Mouse (Mus musculus) cortical plate, adult 2 months (tissue): Measurements from ENCODE around the gene Chst8.

ENCODE experiments used
- CTCF ChIP-seq: fragments of 200-500 bp; IDR thresholded peaks from 2 replicates; pipeline ENCODE4 v1.5.1; 2011; ENCODE audit warnings: mild to moderate bottlenecking, control low read depth, low read length; ENCODE audit not compliant: insufficient read depth; ENCODE audit errors: extremely low read depth
- POLR2A ChIP-seq: fragments of 200-500 bp; IDR thresholded peaks from 2 replicates; pipeline ENCODE4 v1.6.1; 2011; ENCODE audit warnings: mild to moderate bottlenecking, low read length, control low read depth; ENCODE audit not compliant: insufficient read depth; ENCODE audit errors: extremely low read depth

DNA sequence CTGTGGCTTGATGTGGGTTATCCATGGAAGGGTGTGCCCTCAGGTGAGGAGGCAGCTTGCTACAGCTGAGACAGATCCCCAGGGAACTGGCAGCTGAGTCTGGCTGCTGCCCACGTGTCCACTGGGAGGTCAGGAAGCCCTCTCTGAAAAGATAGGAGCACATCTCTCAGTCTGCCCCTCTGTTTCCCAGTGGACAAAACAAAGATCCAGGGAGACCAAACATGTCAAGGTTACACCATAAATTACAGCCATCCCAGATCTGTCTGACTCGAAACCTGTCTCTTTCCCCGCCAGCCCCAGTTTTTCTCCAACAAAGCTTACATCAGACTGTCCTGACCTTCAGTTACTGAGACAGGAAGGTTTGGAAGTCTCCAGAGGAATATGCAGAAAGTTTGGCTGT lies 53.8 kb downstream of the Chst8 start:
- no peak for TF ChIP-seq CTCF
- no peak for TF ChIP-seq POLR2A
